Mouse (Mus musculus): ENCODE results near the gene Ntn4.

DNA sequence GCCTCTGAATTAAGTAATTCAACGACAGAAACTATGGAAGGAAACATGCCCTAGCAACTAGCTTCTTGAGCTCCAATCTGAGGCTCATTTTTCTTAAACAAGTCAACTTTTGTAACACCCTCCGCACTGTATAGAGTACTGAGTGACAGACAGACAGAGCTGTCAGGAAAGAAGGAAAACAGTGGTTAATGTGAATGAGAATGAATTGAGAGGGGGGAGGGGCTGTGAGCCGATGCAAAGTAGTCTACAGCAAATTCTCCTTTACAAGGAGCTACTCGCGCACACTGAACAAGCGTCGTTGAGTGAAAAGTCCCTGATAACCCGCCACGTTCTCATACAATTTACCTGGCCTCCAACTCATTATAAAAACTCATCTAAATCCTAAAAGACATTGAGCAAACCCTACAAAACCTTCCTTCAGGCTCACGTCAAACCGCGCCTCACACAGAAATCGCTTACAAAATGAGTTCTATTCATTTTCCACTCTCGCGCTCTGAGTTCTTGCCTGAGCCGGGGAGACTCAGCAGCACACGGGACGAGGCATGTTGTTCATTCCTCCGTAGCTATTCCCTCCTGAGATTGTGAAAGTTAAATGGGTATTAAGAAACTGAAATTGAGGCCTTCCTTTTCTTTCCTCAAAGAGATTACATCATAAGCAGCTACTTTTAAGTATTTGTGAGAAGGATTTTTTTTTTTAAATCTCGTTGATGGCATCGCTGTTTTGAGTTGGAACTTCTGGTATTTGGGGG, 54.7 kb downstream of the Ntn4 start:
- TF ChIP-seq CTCF (IDR thresholded peaks at IDR 0.05; ENCODE audit: borderline replicate concordance, extremely low read depth, insufficient read depth, insufficient read length) (no peak), POLR2A (IDR thresholded peaks at IDR 0.05; ENCODE audit: borderline replicate concordance, extremely low read depth, insufficient read depth, insufficient read length, poor library complexity, severe bottlenecking) (no peak)
